Mouse (Mus musculus): ENCODE data around the gene Tnfsf11.

Tnfsf11 gene

DNA sequence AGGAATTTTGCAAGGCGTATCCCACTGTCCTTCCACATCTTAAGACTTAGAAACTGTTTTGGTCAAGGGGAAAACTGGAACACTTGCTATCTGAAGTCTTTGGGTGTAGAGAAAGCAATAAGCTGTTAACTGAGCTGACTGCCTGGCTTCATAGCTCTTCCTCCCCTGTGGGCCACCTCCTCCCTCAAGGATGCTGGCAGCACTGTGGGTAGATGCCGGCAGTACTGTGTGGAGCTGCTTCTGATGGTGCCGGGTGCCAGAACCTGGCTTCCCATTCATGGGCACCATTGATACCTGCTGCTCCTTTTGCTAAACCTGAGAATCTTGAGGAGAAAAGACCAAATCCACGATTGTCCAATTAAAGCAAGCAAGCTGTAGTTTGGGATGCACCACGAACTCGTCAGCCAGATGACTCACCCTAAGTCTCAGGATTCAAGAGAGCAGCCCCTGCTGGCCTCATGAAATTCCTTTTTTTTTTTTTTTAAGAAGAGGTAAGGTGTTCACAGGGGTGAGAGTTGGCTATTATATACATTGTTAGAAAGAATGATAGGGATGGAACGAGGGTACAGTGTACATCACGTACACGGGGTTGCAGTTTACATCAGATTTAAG, 17.8 kb downstream of the Tnfsf11 start:
- in situ Hi-C loops (cut with MboI; ENCODE audit: unreplicated experiment in 2 of 2) = loop anchor here (5.0 kb wide), 5 partner anchors 32 to 192 kb away; no protein-coding TSS in a partner anchor

DNA sequence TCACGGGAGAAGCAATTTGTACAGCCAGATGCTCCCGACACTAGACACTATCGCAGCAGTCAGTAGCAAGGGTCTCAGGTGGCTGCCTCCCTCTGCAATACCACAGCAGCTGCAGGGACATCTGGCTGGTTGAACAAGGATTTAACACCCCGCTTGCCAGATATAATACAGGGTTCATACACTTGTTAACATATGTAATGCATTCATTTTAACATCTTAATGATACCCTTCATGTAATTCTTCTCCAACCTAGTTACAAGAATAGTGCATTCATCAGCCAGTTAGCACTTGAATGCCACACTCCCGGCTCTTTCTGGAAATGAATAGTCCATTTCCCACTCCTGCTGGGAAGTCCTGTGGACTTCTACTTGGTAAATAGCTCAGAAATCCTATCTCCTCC, 18.9 kb downstream of the Tnfsf11 start:
- in situ Hi-C loops (cut with MboI; ENCODE audit: unreplicated experiment in 2 of 2) = loop anchor here (5.0 kb wide), 4 partner anchors 33 to 193 kb away; no protein-coding TSS in a partner anchor

DNA sequence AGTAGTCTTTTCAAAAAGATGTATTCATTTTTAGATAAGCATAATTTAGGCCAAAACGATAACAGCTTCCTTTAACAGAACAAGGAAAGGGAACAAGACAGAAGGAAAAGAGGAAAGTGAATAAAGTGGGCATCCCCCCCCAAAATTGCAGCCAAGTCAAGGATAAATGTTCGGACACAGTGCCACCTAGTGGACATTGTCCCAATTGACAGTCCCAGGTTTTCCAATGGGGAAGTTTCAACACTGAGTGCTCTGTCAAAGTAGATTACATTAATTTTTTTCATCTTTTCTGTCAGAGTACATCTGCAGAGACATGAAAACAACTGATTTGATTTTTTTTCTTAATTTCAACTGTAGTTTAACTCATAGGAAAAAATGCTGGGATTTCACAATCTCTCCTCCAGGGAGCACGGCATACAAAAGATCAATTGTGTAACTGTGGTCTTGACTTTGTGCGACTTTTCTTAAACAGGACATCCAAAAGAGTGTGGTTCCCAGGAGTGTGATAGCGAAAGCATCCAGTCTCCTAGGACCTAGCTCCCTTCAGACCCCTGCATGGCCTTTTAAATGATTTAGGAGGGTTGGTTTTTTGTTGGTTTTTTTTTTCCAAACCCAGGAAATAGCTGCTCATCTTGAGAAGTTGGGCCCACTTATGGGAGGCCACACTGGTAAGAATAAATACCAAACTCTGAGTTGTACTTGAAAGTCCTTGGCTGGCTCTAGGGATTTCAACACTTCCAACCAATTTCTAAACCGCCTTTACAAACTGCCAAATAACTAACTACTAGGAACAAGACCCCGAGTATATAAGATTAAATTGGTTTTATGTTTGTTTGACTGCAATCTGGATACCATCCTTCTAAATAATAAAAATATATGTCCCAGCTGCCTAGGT, 19.7 kb downstream of the Tnfsf11 start:
- in situ Hi-C loops (cut with MboI; ENCODE audit: unreplicated experiment in 2 of 2) = loop anchor here (5.0 kb wide), 4 partner anchors 34 to 194 kb away; no protein-coding TSS in a partner anchor

DNA sequence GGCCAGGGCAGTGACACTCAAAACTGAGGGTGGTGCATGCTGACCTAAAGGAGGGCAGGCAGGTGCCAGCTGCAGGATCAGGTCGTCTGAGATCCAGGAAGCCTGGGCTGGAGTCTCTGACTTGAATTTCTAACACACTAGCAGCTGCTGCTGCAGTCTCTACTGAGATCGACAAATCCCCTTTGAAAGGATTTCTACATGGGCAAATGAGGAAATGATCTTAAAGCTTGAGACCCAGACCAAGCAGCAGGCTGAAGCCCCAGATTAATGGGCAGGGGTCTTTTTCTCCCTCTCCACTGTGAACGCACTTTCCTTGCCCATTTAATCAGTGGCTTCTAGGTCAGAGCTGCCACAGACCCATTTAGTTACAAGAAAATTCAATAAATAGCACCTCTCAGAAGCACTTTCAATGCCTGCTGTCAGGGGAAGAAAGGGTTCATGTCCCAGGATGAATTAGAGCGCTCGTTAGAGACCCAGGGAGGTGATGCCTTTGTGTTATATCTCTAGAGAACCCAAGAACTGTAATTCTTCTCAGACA, 21.8 kb downstream of the Tnfsf11 start:
- in situ Hi-C loops (cut with MboI; ENCODE audit: unreplicated experiment in 2 of 2) = loop anchor here (5.0 kb wide), 4 partner anchors 36 to 196 kb away; no protein-coding TSS in a partner anchor

DNA sequence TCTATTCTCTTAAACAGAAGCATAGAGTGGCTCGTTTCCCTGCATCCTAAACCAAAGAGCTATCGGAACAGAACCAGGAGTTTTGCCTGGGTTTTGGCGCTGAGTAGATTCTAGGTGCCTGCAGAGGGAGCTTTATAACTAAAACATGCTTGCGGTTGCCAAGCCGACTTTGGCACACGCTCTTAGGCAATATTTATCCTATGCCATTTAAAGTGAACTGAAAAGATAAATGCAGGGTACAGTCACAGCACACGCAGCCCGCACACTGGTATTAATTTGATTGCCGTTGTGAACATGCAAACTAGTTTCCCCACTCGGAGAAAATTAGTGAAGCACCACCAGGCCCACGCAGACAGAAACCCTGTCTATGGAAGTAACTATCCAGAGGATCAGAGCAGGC, 25.4 kb downstream of the Tnfsf11 start:
- in situ Hi-C loops (cut with MboI; ENCODE audit: unreplicated experiment in 2 of 2) = no loop called here

DNA sequence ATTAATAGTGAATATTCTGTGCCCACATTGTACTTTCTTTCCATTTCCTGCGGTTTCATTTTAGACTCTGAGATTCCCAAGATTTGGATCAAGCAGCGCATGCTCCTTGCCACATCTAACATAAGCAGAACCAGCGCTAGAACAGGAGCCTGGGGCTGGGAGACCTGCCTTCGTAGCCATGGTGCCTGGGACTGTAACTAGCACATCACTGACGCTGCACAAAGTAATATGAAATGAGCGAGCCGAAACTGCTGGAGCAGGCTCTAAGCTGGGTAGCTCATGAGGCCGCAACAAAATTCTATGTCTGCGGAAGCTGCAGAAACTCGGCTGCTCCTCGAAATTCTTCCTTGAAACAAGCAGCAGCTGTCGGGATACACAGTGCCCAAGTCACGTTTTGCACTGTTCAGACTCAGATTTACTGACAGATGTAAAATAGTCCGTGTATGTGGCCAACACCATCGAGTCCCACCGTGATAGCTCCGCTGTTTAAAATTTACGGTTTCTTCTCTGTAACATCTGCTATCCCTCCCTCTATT, 31.4 kb downstream of the Tnfsf11 start:
- in situ Hi-C loops (cut with MboI; ENCODE audit: unreplicated experiment in 2 of 2) = loop anchor here (5.0 to 10.0 kb wide), 2 partner anchors 1134 to 1222 kb away; no protein-coding TSS in a partner anchor

DNA sequence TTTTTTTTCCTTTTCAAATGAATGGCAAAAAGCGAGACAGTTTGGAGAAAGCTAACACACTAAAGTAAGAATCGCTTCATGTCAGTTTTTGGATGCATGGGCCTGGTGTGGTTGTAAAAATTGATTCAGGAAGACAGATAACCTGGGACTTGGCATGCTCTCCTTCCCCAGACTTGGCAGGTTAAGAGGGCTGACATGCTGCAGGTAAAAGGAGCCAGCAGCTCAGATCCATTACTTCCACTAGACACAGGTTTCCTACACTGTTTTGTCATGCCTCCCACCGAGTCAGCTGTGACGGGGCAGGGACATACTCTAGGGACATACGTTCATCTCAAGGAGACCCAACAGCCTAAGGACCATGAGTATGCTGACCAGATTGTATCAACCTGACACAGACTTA, 33.0 kb downstream of the Tnfsf11 start:
- in situ Hi-C loops (cut with MboI; ENCODE audit: unreplicated experiment in 2 of 2) = loop anchor here (5.0 to 25.0 kb wide), 3 partner anchors 1133 to 1788 kb away; no protein-coding TSS in a partner anchor

DNA sequence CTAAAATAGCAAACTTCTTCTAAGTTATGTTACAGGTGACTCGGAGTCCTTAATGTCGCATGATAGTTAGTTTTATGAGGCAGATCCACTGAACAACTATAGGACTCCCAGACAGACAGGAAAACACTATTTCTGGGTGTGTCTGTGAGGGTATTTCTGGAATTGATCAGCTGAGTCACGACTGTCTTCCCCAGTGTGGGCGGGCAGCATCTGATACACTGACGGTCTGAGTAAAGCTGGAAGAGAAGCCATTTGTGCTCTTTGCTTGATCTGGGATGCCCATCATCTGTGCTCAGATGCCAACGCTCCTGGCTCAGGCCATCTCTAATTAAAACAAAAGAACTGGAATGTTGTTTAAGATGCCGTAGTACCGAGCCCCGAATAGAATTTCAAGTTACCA, 33.7 kb downstream of the Tnfsf11 start:
- in situ Hi-C loops (cut with MboI; ENCODE audit: unreplicated experiment in 2 of 2) = loop anchor here (10.0 to 25.0 kb wide), 2 partner anchors 1219 to 1787 kb away; no protein-coding TSS in a partner anchor

DNA sequence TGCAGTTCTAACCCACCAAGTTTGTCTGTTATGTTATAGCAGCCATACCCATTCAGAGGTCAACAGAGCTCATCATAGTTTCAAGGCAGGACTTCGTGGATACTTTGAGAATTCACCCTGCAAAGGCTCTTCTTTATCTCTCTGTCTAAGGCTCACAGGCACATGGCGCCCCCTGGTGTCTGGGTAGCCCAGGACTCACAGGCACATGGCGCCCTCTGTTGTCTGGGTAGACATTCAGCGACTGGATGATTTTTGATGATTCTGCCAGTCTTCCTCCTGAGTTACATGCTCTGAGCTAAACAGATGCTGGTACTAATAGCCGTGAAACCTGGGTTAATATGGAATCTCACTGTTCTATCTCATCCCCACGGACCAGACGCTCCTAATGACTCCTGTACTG, 34.3 kb downstream of the Tnfsf11 start:
- in situ Hi-C loops (cut with MboI; ENCODE audit: unreplicated experiment in 2 of 2) = loop anchor here (10.0 to 25.0 kb wide), 2 partner anchors 1219 to 1786 kb away; no protein-coding TSS in a partner anchor

DNA sequence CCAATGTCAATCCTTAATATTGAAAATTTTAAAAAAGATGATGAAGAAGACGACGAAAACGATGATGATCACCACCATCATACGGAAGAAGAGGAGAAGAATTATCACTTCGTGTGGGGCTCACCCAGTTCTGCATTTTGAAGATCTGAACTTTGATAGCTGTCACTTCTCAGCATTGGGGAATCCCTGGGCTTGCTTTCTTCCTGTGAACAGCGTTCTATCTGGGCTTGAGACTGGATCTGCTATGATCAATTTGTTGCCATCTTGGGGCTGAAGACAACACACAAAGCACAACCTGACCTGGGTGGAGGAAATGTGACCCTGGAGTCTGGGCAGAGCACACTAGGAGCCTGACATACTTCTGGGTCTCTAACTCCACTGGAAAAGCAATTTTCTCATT, 43.0 kb downstream of the Tnfsf11 start:
- in situ Hi-C loops (cut with MboI; ENCODE audit: unreplicated experiment in 2 of 2) = loop anchor here (5.0 to 25.0 kb wide), 3 partner anchors 330 to 1778 kb away; no protein-coding TSS in a partner anchor

DNA sequence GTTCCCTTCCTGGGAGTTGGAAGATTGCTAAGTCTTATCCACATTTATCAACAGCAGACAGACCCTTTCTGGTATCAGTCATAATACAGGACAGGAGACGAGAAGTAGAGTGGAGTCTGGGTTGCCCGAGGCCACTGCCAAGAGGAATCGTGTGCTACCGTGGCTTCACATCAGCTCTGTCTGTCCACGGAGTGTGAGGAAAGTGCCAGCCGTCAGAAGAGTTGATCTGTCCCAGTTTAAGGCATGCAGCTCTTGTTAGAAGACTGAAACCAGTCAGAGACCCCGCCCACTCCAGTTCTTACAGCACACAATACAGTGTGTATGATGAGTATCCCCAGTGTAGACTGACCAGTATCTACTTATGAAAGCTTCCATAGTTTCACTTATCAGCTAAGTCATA, 45.2 kb downstream of the Tnfsf11 start:
- in situ Hi-C loops (cut with MboI; ENCODE audit: unreplicated experiment in 2 of 2) = loop anchor here (10.0 to 25.0 kb wide), 2 partner anchors 328 to 1775 kb away; no protein-coding TSS in a partner anchor

DNA sequence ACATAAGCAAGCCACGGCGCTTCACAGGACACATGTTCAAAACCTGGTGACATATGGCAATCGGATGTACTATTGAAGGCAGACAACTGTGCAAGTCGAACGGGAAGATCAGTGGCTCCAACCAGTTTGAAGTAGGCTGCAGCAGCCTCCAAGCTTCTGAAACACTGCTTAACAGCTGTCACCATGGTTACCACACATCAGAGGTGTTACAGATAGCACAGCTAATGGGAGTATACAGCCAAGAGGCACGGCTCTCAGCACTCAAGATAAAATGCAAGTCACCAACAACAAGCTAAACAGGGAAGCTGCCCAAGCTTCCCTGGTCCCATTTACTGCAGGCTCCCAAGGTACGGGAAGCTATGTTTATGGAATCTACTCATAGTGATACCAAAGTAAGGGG, 46.6 kb downstream of the Tnfsf11 start:
- in situ Hi-C loops (cut with MboI; ENCODE audit: unreplicated experiment in 2 of 2) = loop anchor here (10.0 to 25.0 kb wide), 2 partner anchors 326 to 1774 kb away; no protein-coding TSS in a partner anchor

DNA sequence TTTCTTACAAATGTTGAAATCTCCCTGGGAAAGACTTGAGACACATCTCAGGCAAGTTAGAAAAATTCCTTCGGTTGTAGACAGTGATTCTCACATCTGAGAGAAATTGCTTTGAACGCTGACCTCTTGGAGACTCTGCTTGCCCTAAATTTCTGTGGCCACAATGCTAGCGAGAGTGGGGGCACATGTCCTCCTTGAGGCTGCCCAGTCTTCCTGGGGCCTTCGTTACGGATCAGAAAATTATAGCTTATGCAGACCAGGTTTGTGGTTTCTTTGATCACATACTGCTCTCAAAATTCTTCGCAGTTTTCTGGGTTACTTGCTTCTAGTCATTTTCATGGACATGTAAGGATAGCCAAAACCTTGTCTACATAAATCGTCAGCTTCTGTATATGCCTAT, 53.8 kb downstream of the Tnfsf11 start:
- in situ Hi-C loops (cut with MboI; ENCODE audit: unreplicated experiment in 2 of 2) = loop anchor here (25.0 kb wide), 1 partner anchor 1767 kb away; no protein-coding TSS in a partner anchor

DNA sequence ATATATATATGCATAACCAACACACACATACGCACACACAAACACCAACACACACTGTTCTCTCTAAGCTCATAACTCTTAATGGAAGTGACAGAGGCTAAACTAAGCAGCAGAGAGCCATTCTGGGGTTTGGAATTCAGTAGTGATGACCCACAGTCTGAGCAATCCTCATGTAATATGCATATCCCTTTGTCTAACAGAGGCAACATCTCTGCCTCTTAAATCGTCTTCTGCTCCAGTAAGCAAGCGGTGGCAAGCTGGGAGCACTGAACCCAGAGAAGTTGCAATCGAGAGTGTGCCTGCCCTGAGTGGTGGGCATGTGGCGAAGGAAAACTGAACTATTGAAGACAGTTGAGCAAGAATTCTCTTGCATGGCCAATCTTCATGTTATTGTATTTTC, 61.2 kb downstream of the Tnfsf11 start:
- in situ Hi-C loops (cut with MboI; ENCODE audit: unreplicated experiment in 2 of 2) = no loop called here

DNA sequence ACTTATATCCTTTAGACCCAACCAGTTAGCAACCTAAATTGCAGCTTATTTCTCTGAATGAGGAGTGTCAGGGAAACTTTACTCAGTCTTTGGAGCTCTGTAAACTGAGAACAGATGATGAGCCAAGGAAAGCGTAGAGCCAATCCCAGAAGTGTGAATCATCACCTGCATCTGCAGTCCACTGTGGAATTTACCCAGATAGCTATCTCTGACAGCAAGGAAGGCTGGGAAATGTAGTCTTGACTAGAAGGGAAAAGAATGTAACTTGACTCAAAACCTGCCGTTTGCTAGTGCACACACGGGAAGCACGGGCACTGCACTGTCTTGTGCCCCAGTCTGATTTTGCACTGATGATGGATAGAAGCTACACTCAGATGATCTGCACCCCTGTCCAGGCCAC, 63.0 kb downstream of the Tnfsf11 start:
- in situ Hi-C loops (cut with MboI; ENCODE audit: unreplicated experiment in 2 of 2) = no loop called here

DNA sequence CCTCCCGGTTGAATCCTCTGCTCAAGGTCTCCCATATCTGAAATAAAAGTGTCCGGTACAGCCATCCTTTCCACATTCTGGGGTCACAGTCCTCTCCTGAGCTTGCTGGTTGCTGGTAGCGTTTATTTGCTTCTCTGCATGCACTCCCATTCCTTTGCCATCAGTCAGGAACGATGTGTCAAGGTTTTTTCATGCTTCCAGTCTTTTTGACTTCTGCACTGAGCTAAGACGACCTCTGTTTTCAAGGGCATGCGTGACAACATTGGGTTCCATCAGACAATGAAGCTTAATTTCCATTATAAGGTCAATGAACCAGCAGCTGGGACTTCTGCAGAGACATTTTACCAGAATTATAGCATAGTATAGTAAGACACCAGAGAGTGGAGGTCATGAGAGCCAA, 68.5 kb downstream of the Tnfsf11 start:
- in situ Hi-C loops (cut with MboI; ENCODE audit: unreplicated experiment in 2 of 2) = loop anchor here in 1 of 2 experiments (10.0 kb wide), 1 partner anchor 465 kb away; no protein-coding TSS in a partner anchor

DNA sequence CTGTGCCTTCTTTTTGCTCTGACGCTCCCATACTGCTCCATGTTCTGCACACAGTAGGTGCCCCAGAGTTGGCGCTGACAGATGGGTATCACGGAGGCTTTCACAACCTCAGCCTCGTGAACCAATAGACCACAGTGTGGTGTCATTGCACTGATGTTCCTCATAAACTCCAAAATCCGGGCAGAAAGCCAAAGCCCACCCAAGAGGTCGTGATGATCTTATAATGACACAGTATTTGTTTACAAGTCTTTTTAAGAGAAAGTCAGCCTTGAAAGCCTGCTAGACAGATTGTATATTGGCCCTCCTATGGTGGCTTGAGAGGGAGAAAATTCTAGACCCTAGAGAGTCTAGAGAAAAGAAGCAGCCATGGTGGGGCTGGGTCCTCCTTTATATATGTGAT, 70.6 kb downstream of the Tnfsf11 start:
- in situ Hi-C loops (cut with MboI; ENCODE audit: unreplicated experiment in 2 of 2) = loop anchor here in 1 of 2 experiments (10.0 kb wide), 1 partner anchor 462 kb away; no protein-coding TSS in a partner anchor

DNA sequence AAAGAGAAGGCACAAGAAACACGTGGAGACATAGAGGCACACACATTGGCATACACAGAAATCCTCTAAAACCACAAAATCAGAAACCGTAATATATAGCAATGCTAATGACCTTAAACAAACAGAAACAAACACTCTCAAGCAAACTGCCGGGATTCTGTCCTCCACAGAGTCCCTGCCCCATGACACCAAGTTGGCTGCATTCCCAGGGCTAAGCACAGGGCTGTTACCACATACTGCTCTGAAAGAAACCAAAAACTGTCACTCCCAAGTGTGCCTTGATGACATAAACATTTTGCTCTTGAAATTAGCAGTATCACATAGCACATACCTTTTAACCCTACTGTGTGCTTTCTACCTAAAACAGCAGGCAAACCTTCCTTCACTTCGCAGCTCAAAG, 71.7 kb downstream of the Tnfsf11 start:
- in situ Hi-C loops (cut with MboI; ENCODE audit: unreplicated experiment in 2 of 2) = loop anchor here in 1 of 2 experiments (10.0 kb wide), 1 partner anchor 461 kb away; no protein-coding TSS in a partner anchor

DNA sequence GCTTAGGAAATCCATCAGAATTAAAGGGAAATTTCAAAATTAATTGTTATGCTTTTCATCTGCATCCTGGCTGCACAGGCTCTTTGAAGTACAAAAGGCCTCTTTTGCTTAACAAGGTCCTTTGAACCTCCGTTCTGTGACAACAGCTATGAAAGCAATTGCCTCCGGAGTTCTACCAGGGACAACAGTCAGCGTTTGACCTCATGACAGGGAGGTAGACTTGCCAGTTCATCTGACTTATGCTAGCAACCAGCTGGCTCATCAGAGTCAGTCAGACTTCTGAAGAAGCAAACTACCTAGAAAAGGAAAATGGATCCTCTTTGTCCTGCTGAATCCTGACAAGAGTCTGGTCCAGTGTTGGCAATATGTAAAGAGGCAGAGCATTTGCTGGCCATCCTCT, 72.5 kb downstream of the Tnfsf11 start:
- in situ Hi-C loops (cut with MboI; ENCODE audit: unreplicated experiment in 2 of 2) = loop anchor here in 1 of 2 experiments (10.0 kb wide), 1 partner anchor 460 kb away; no protein-coding TSS in a partner anchor

DNA sequence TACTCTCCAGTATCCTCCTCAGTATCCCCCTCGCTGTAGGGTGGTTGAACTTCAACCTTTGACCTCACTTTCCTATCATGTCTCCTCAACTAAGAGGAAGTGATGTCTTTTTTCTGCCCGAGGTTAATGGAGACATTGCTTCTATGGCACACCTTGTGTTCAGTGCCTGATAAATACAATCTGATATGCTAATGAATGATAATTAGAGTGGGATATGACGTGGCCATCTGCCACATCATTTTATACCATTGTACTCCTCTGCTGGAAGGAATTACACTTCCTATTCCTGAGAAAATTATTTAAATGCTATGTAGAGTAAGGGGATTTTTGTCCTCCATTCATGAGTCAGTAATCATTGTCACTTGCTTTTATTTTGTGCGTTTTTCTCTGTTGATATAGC, 78.8 kb downstream of the Tnfsf11 start:
- in situ Hi-C loops (cut with MboI; ENCODE audit: unreplicated experiment in 2 of 2) = loop anchor here in 1 of 2 experiments (5.0 kb wide), 2 partner anchors 172 to 297 kb away; no protein-coding TSS in a partner anchor
